Mouse (Mus musculus): ENCODE results near the gene Ttc34. TPM values are rescaled to one million over a fixed set of nuclear protein-coding genes. Genes with fewer than 3 reads are reported as not detected.

The Ttc34 gene
- polyA plus RNA-seq, 1 experiment from 2014 or later, result 0.75 TPM

DNA sequence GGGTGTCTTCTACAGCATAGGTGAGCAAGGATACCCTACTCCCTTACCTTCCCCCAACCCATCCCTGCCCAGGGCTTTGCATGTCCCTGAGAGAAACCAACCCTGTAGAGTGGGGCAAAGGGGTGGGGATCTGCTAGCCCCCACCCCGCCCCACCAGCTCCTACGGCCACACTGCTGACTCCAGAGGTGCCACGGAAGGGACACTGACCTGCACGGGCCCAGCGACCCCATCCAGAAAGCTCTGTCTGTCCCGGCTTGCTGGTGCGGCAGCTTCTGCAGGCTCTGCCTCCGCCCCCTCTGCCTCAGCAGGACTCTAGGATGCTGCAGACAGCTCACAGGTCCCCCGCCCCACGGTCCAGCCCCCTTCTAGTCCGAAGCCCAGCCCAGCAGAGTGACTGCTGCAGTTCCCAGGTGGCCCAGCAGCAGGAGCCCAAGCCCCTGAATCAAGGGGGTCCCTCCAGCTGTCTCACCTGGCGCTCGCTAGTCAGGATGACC, 34.5 kb downstream of the Ttc34 start:
- H3K27me3 ChIP-seq, result peaks cover 8% of the 10 kb centered on the region; the same call in 1 of the 2 replicates
- no peak overlapping the region for H3K4me3 ChIP-seq (replicated peaks)
- WGBS, result 6% methylated on average over 13 of the region's 13 CpGs
- H3K27ac ChIP-seq (replicated peaks), result no peak overlapping the region
- no peaks in the 10 kb centered on the region for H3K36me3 ChIP-seq
- H3K4me2 ChIP-seq (replicated peaks), result peak overlapping the region; percentile 25; the same call in 1 of the 2 replicates
- peak; percentile 41; the same call in 1 of the 2 replicates for ATAC-seq (ENCODE audit: insufficient number of reproducible peaks, low FRiP score, low TSS enrichment, low read depth)
- no peak overlapping the region for H3K9ac ChIP-seq
- H3K9me3 ChIP-seq (replicated peaks), result no peaks in the 10 kb centered on the region
- peaks cover 6% of the 10 kb centered on the region for H3K4me1 ChIP-seq

DNA sequence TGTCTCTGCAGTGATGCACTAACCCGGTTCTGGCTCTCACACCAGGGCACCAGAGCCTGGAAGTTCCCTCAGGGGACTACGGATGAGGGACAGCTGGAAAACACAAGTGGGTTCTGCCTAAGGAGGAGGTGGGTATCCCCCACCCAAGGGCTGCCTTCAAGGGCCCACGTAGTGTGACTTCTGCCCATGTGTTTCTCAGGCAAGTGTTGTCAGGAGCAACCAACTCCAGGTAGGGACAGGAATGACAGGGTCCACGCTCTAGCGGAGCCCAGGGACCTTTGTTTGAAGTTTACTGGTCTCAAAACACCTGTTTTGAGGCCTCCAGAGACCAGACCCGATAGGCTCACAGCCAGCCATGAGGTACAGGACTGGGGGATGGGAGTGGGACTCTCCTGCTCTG, 35.9 kb downstream of the Ttc34 start:
- no peak for ATAC-seq (ENCODE audit: insufficient number of reproducible peaks, low FRiP score, low TSS enrichment, low read depth)
- no peaks in the 10 kb centered on the region for H3K9me3 ChIP-seq (replicated peaks)
- H3K4me1 ChIP-seq, result peaks cover 7% of the 10 kb centered on the region
- H3K27me3 ChIP-seq, result peaks cover 10% of the 10 kb centered on the region; the same call in 1 of the 2 replicates
- 74% methylated on average over 6 of the region's 6 CpGs for WGBS
- no peak overlapping the region for H3K4me3 ChIP-seq (replicated peaks)
- H3K9ac ChIP-seq, result no peak overlapping the region
- H3K27ac ChIP-seq (replicated peaks), result no peak overlapping the region
- no peaks in the 10 kb centered on the region for H3K36me3 ChIP-seq
- no peak overlapping the region for H3K4me2 ChIP-seq (replicated peaks)

- H3K4me1 ChIP-seq, result peaks cover 5% of the 10 kb centered on the region; the same call in 1 of the 2 replicates
- peak; percentile 93 for ATAC-seq (ENCODE audit: insufficient number of reproducible peaks, low FRiP score, low TSS enrichment, low read depth)
- peaks cover 5% of the 10 kb centered on the region; the same call in 1 of the 2 replicates for H3K27me3 ChIP-seq
- peak overlapping the region; percentile 36 for H3K4me3 ChIP-seq (replicated peaks)
- peak overlapping the region; percentile 55 for H3K4me2 ChIP-seq (replicated peaks)
- H3K9me3 ChIP-seq (replicated peaks), result no peaks in the 10 kb centered on the region
- H3K9ac ChIP-seq, result 0 out of 2 replicates have a peak overlapping the region, but pooled peaks have one; percentile 9
- 11% methylated on average over 18 of the region's 18 CpGs for WGBS
- H3K27ac ChIP-seq (replicated peaks), result peak overlapping the region; percentile 81
- H3K36me3 ChIP-seq, result no peaks in the 10 kb centered on the region
Measured at GRCm38 (mm10) chr4:154877864-154878548, 40.7 kb downstream of the Ttc34 start.

- Histone ChIP-seq H3K9ac (no peak overlapping the region), H3K27ac (replicated peaks) (no peak overlapping the region), H3K4me2 (replicated peaks) (no peak overlapping the region), H3K4me3 (replicated peaks) (no peak overlapping the region), H3K4me1 (peaks cover 7% of the 10 kb centered on the region; the same call in 1 of the 2 replicates), H3K27me3 (peaks cover 9% of the 10 kb centered on the region; the same call in 1 of the 2 replicates), H3K9me3 (replicated peaks) (no peaks in the 10 kb centered on the region), H3K36me3 (no peaks in the 10 kb centered on the region)
- WGBS, result 75% methylated on average over 6 of the region's 6 CpGs
- no peak for ATAC-seq (ENCODE audit: insufficient number of reproducible peaks, low FRiP score, low TSS enrichment, low read depth)
Measured at GRCm38 (mm10) chr4:154880730-154881129, 43.5 kb downstream of the Ttc34 start.

DNA sequence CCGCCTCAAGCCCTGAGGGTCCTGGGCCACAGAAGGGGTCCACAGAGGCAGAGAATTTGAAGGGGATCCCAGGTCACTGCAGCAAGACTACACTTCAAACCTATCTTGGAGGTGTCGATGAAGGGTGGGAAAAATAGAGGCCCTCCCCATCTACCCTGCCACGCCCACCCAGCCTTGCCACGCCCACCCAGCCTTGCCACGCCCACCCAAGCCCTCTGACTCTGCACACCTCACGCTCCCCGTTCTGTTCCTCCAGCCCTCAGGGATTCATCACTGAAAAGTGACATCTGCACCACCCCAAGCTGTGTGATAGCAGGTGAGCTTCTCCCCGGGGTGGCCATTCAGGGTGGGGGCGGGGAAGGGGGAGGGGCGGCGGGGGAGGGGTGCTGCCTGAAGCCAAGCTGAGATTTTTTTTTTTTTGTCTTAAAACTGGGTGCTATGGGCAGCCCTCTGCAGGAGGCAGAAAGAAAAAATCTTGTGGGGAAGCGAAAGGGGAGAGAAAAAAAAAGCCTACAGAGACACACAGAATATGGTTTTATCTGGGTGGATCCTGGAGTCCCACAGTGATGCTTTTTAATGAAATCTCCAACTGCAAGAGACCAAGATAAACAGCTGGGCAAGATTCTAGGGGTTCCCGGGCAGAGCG, 44.9 kb downstream of the Ttc34 start:
- Histone ChIP-seq H3K9me3 (replicated peaks) (no peaks in the 10 kb centered on the region), H3K4me1 (peaks cover 11% of the 10 kb centered on the region; the same call in 1 of the 2 replicates), H3K9ac (no peak overlapping the region), H3K27me3 (0 out of 2 replicates have a peak, but pooled peaks cover 4% of the 10 kb centered on the region), H3K4me3 (replicated peaks) (no peak overlapping the region), H3K27ac (replicated peaks) (no peak overlapping the region), H3K36me3 (no peaks in the 10 kb centered on the region), H3K4me2 (replicated peaks) (no peak overlapping the region)
- 30% methylated on average over 14 of the region's 14 CpGs for WGBS
- ATAC-seq (ENCODE audit: insufficient number of reproducible peaks, low FRiP score, low TSS enrichment, low read depth), result no peak

GRCm38 (mm10) chr4:154885416-154885815, 48.2 kb downstream of the Ttc34 start:
- Histone ChIP-seq H3K27ac (replicated peaks) (no peak overlapping the region), H3K9me3 (replicated peaks) (no peaks in the 10 kb centered on the region), H3K4me3 (replicated peaks) (no peak overlapping the region), H3K4me2 (replicated peaks) (no peak overlapping the region), H3K27me3 (0 out of 2 replicates have a peak, but pooled peaks cover 4% of the 10 kb centered on the region), H3K4me1 (peaks cover 6% of the 10 kb centered on the region; the same call in 1 of the 2 replicates), H3K36me3 (no peaks in the 10 kb centered on the region), H3K9ac (no peak overlapping the region)
- no peak for ATAC-seq (ENCODE audit: insufficient number of reproducible peaks, low FRiP score, low TSS enrichment, low read depth)
- 57% methylated on average over 11 of the region's 11 CpGs for WGBS

DNA sequence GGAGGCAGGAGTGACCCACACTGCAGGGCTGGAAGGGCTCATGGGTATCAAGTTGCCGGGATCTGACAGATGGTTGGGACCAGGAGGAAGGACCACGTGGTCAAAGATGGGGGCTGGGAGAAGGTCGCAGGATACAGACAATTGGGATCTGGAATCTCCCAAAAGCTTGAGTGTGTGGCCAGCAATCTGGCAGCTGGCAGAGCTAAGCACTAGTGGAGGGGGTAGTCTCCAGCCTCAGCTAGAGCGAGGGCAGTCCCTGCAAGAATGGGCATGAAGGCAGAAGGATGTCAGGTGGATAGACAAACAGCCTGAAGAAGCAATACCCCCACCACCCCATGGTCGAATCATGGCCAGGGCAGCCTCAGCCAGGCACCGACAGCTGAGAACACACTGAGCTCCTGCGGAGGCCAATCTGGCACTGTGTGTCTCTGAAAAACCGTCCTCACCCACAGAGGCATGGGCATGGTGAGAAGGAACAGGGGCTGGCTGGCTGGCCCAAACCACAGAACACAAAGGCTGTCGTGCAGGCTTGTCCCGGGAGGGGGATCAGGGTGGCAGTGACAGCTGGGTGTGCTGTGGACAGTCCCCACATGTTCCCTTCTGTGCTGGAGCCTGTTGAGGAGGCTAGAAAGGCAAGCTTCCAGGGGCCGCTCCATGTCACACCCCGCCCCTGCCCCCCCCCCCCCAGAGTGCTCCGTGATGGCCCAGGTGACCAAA, 49.8 kb downstream of the Ttc34 start:
- peaks cover 6% of the 10 kb centered on the region; the same call in 1 of the 2 replicates for H3K4me1 ChIP-seq
- 0 out of 2 replicates have a peak, but pooled peaks cover 4% of the 10 kb centered on the region for H3K27me3 ChIP-seq
- H3K27ac ChIP-seq (replicated peaks), result no peak overlapping the region
- no peaks in the 10 kb centered on the region for H3K36me3 ChIP-seq
- 61% methylated on average over 13 of the region's 13 CpGs for WGBS
- no peak overlapping the region for H3K9ac ChIP-seq
- H3K4me3 ChIP-seq (replicated peaks), result no peak overlapping the region
- no peak overlapping the region for H3K4me2 ChIP-seq (replicated peaks)
- no peaks in the 10 kb centered on the region for H3K9me3 ChIP-seq (replicated peaks)
- ATAC-seq (ENCODE audit: insufficient number of reproducible peaks, low FRiP score, low TSS enrichment, low read depth), result 0 out of 2 replicates have a peak, but pooled peaks have one; percentile 32

DNA sequence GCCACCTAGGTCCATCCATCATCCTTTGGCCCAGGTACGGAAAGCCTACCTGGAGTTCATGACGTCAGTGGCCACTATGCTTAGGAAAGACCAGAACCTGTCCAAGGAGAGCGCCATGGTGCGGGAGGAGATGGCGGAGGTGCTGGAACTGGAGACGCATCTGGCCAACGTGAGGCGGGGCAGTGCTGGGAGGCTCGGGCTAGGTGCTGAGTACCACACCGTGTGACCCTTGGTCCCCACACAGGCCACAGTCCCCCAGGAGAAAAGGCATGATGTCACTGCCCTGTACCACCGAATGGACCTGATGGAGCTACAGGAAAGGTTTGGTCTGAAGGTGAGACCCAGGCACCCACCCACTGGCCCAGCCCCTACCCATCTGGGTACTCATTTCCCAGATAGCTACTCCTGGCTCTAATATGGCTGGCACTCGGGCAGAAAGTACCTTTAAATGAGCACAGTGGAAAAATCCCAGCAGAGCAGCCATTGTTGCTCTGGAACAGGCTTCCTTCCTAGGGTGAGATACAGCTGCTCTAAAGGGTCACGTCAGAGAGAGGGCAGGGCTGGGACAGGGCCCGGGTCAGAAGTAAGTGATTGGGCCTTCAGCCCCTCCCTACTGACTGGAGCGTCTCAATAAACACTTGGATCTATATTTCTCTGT, 50.5 kb downstream of the Ttc34 start:
- Histone ChIP-seq H3K27me3 (0 out of 2 replicates have a peak, but pooled peaks cover 4% of the 10 kb centered on the region), H3K36me3 (no peaks in the 10 kb centered on the region), H3K27ac (replicated peaks) (no peak overlapping the region), H3K9ac (no peak overlapping the region), H3K9me3 (replicated peaks) (no peaks in the 10 kb centered on the region), H3K4me3 (replicated peaks) (no peak overlapping the region), H3K4me1 (peaks cover 6% of the 10 kb centered on the region; the same call in 1 of the 2 replicates), H3K4me2 (replicated peaks) (no peak overlapping the region)
- ATAC-seq (ENCODE audit: insufficient number of reproducible peaks, low FRiP score, low TSS enrichment, low read depth), result no peak
- WGBS, result 79% methylated on average over 15 of the region's 15 CpGs

DNA sequence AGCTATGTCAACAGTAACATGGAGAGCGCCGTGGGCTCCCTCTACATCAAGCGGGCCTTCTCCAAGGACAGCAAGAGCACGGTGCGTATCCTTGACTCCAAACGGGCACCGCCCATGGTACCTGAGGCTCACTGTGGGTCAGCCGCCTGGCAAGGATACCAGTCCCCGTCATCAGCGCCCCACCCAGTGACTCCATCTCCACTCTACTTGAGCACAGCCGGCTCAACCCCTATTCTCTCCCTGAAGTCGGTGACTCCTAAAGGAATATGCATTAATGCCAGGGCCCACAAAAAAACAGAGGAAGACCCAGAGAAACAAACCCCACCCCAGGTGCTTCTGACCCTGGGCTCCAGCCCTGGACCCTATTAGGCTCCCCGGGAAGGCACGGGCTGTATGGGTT, 53.6 kb downstream of the Ttc34 start:
- WGBS, result 89% methylated on average over 14 of the region's 14 CpGs
- ATAC-seq (ENCODE audit: insufficient number of reproducible peaks, low FRiP score, low TSS enrichment, low read depth), result no peak
- H3K4me3 ChIP-seq (replicated peaks), result no peak overlapping the region
- H3K27me3 ChIP-seq, result no peaks in the 10 kb centered on the region
- no peaks in the 10 kb centered on the region for H3K36me3 ChIP-seq
- no peak overlapping the region for H3K9ac ChIP-seq
- no peak overlapping the region for H3K4me2 ChIP-seq (replicated peaks)
- H3K27ac ChIP-seq (replicated peaks), result no peak overlapping the region
- no peaks in the 10 kb centered on the region for H3K9me3 ChIP-seq (replicated peaks)
- peaks cover 6% of the 10 kb centered on the region; the same call in 1 of the 2 replicates for H3K4me1 ChIP-seq

DNA sequence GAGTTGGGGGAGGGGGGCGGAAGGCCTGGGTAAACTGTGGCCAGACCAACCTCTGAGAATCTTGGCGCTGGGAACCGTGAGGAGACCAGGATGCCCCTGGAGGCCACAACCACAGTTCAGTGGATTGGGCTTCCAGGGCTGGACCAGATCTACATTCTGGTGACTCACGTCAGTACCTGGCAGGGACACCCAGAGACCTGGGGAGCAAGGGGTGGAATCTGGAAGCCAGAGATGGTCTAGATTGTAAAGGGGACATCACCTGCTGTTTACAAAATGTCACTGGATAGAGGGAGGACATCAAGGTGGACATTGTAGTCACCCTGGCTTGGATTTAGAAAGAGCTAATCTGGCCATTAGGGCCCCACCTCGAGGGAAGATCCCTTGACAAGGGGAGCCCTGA, 58.3 kb downstream of the Ttc34 start:
- H3K27ac ChIP-seq (replicated peaks), result no peak overlapping the region
- ATAC-seq (ENCODE audit: insufficient number of reproducible peaks, low FRiP score, low TSS enrichment, low read depth), result no peak
- H3K4me2 ChIP-seq (replicated peaks), result no peak overlapping the region
- peaks cover 27% of the 10 kb centered on the region for H3K4me1 ChIP-seq
- H3K36me3 ChIP-seq, result 0 out of 2 replicates have a peak, but pooled peaks cover 4% of the 10 kb centered on the region
- no peaks in the 10 kb centered on the region for H3K27me3 ChIP-seq
- H3K4me3 ChIP-seq (replicated peaks), result no peak overlapping the region
- no peaks in the 10 kb centered on the region for H3K9me3 ChIP-seq (replicated peaks)
- no peak overlapping the region for H3K9ac ChIP-seq
- WGBS, result 74% methylated on average over 5 of the region's 5 CpGs
